Mouse (Mus musculus) lung, postnatal 0 days (tissue): ENCODE measurements around the gene Rptor.

Source experiments
- CTCF ChIP-seq: IDR thresholded peaks from 2 replicates; pipeline ENCODE4 v1.5.1; 2016; ENCODE audit warnings: antibody characterized with exemption, mild to moderate bottlenecking
- EP300 ChIP-seq: IDR thresholded peaks from 2 replicates; pipeline ENCODE4 v1.6.1; 2016; ENCODE audit warnings: antibody characterized with exemption, mild to moderate bottlenecking, control low read depth

DNA sequence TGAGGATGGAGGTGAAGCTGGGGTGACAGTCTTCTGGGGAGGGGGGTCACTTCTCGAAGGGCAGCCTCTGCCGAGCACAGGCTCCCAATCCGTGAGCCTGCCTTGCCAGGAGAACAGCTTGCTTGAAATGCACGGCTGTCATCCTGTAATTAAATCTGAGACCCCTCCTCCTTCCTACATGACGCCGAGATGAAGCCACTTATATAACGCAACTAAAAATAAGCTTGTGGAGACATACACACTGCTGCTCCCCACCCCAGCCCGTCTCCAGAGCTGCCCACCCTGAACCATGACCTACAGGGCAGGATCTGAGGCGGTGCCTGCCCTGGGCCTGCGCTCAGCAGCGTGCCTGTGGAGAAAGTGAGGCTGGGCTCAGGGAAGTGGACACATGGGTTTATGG, 337.4 kb downstream of the Rptor start:
- no peak for TF ChIP-seq CTCF
- TF ChIP-seq EP300: no peak
